12 mouse cellular contexts compared by ENCODE assay signal in genomic region chr1:60493421-60493820, GRCm38 (mm10).
"Had no signal": no experiment of that assay in that cellular context is flagged by ENCODE, and none has a peak within 500 bp of the region (broad histone marks: within the 10 kb centered on the region; RNA-seq: fewer than 3 reads in every experiment).

No protein-coding gene starts in this region.

- DNase-seq: left cerebral cortex, postnatal 4 days; liver; liver, embryonic 13.5 days; liver, postnatal 0 days; lung, adult 18-20 months; lung, adult 2 months; lung, embryonic 14.5 days; lung, postnatal 10 days; lung, postnatal 14 days; lung, postnatal 36 days; lung, postnatal 4 days; midbrain, embryonic 14.5 days had no signal
